Mouse (Mus musculus) frontal cortex, adult (tissue): ENCODE measurements around the gene Gm49361.
"Not testable (repeated sequence)": the region's sequence is repeated elsewhere in the genome, so short reads cannot be mapped to it uniquely, and the experiment has no call there.

Experiments used
- ATAC-seq: cut with Nextera tagmentation; 2 replicates; pipeline ENCODE4 v1.9.2; 2017; ENCODE audit warnings: mild to moderate bottlenecking, moderate library complexity, mixed read lengths; ENCODE audit not compliant: low TSS enrichment

Gene Gm49361

GRCm38 (mm10) chr14:57690681-57691080 is 55.2 kb downstream of the Gm49361 start:
- no peak for ATAC-seq

DNA sequence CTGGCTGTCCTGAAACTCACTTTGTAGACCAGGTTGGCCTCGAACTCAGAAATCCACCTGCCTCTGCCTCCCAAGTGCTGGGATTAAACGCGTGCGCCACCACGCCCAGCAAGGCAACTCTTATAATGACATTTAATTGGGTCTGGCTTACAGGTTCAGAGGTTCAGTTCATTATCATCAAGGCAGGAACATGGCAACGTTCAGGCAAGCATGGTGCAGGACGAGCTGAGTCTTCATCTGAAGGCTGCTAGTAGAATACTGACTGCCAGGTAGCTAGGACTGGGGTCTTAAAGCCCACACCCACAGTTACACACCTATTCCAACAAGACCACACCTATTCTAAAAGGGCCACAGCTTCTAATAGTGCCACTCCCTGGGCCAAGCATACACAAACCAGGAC is 57.8 kb downstream of the Gm49361 start:
- ATAC-seq, result not testable (repeated sequence)

DNA sequence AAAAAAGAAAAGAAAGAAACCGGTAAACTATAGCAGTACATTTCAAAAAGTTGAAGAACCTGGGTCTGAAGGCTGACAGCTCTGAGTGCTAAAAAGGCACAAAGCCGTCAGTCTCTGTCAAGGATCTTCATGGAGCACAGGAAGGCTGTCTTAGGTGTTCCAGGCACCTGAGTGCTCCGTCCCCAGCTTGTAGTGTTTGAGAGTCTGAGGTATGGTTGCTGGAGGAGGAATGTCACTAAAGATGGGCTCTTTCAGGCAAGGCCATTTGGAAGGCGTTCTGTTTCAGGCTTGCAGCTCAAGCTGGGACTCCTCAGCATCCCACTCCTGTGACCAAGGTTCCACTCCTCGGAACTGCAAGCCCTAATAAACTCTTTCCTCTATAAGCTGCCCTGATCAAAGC is 58.5 kb downstream of the Gm49361 start:
- ATAC-seq, result no peak

GRCm38 (mm10) chr14:57686647-57687046 is 59.3 kb downstream of the Gm49361 start:
- no peak for ATAC-seq

DNA sequence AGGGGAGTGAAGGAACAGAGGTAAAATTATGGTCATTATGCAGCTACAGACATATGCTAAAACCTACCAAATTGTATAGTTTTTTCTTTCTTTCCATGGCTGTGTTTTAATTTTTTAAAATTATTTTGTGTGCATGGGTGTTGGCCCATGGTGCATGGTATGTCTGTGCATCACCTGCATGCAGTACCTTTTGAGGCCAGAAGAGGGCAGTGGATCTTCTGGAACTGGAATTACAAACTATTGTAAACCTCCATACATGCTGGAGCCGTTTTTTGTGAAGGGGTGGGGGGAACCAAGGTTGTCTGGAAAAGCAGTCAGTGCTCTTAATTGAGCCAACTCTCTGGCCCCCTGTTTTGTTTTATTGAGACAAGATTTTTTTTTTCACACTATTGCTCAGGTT is 61.3 kb downstream of the Gm49361 start:
- no peak for ATAC-seq

DNA sequence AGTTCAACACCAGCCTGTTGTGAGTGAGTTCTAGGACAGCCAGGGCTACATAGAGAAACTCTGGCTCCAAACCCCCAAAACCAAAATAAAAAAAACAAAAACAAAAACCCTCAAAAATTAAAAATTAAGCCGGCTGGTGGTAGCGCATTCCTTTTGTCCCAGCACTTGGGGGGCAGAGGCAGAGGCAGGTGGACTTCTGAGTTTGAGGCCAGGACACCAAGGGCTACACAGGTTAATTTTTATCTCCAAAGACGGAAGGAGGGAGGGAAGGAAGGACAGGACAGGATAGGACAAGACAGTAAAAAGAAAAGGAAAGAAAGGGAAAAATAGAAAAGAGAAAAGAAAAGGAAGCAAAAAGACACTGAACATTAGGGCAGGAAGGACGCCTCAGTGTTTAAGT is 63.2 kb downstream of the Gm49361 start:
- no peak for ATAC-seq

DNA sequence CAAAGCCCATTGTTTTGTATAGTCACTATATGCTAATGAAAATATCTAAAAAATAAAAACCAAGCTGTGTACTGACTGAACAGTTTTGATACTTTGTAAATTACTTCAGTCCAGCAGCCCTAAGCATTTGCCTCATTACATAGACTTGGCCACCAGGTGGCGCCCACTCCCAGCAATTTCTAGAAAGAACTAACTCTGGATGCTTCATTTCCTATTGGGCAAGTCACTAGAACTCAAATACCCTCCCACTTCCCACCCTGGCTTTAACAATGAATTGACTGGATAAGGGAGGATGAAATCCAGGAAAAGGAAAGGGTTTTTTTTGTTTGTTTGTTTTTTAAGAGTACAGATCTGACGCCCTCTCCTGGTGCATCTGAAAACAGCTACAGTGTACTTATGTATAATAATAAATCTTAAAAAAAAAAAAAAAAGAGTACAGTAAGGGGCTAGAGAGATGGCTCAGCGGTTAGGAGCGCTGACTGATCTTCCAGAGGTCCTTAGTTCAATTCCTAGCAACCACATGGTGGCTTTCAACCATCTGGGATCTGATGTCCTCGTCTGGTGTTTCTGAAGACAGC is 65.9 kb downstream of the Gm49361 start:
- peak; percentile 88 for ATAC-seq

- no peak for ATAC-seq
Observed at GRCm38 (mm10) chr14:57679523-57679922, 66.4 kb downstream of the Gm49361 start.

DNA sequence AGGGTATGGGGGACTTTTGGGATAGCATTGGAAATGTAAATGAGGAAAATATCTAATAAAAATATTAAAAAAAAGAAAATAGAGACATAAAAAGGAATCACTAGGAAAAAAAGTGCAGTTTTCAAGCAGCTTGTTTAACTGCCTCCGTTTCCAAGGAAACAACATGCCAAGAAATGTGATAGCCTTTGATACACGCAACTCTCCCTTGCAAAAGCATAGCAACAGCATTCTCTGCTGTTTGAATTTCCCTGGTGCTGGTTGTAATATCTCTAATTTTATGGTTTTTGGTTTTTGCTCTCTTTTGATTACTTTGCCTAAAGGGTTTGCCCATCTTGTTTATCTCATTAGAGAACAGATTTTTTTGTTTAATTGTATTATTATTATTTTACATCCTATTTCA is 70.4 kb downstream of the Gm49361 start:
- no peak for ATAC-seq

- no peak for ATAC-seq
Observed at GRCm38 (mm10) chr14:57665628-57665950, 80.3 kb downstream of the Gm49361 start.

- ATAC-seq, result peak; percentile 97
Observed at GRCm38 (mm10) chr14:57664822-57665627, 80.9 kb downstream of the Gm49361 start, which contains the start of gene Xpo4. Gene Xpo4, minus strand, starts transcription at chr14:57665430.

DNA sequence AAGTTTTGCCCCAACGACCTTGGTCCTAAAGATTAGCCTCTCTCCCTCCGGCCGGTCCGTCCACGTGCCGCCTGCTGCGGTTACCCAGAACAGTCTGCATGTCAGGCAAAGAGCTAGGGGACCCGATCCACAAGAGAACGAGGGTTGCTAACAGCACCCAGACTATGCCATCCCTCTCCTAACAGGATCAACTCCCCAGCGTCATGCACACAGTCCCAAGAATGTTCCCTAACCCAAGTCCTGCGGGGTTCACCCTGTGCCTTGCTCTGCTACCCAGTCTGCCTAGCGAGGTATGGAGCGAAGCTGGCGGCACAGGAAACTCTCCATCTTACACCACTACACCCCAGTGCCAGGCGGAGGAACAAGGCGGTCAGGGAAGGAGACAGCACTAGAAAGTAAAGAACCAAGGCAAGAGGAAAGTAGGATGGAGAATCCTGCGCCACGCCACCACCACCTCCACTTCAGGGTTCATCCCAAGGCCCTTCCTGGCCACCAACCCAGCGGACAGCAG is 81.5 kb downstream of the Gm49361 start:
- ATAC-seq, result peak; percentile 47

DNA sequence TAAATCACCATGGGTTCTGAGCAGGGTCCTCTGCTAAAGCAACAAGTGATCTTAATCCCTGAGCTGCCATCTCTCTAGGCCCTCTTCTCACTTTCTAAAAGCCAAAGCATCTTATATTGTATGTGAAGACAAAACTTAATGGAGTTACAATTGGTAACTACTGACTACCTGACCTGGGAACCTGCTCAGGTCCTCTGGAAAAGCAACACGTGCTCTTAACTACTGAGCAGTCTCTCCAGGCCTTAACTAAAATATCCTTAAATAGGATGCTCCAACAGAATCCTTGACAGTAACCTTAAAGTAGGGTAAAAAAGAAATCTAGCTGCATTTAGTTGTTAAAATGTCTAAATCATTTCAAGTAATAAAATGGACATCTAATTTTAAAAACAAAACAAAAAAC is 82.3 kb downstream of the Gm49361 start:
- ATAC-seq, result no peak

GRCm38 (mm10) chr14:57658301-57658700 is 87.6 kb downstream of the Gm49361 start:
- ATAC-seq, result no peak

DNA sequence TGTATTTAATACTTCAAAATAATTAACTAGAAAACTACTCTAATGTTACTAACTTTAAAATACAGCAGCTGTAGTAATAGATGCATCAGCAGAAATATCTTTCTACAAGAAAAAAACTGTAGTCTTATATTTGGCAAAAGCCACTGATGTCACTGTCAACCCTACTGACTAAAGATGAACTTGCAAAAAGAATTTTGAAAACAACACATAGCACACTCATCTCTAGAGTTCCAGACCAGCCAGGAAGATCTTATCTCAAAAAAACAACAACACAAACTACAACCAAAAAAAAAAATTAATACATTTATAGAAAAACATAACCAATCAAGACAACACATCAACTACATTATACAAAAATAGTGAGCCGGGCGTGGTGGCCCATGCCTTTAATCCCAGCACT is 88.4 kb downstream of the Gm49361 start:
- no peak for ATAC-seq

GRCm38 (mm10) chr14:57656519-57656918 is 89.4 kb downstream of the Gm49361 start:
- ATAC-seq, result not testable (repeated sequence)

GRCm38 (mm10) chr14:57649501-57649900 is 96.4 kb downstream of the Gm49361 start:
- ATAC-seq, result no peak

- no peak for ATAC-seq
Observed at GRCm38 (mm10) chr14:57646155-57646554, 99.7 kb downstream of the Gm49361 start.

DNA sequence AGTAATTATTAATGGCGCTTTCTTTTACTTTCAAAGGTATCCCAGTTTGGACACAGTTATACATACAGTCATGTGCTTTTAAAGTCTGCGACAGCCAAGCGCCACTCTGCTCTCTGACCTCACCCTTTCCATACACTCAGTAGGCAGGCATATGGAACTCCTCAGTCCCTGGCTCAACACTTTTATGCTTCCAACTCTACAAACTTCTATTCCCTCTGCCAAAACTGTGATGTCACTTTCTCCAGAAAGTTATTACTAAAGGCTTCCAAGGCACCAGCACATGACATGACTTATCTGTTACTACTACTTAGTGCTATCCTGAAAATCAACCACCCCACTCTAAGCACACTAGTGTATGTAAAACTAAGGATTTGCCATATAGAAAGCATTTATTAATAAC is 106.8 kb downstream of the Gm49361 start:
- no peak for ATAC-seq

DNA sequence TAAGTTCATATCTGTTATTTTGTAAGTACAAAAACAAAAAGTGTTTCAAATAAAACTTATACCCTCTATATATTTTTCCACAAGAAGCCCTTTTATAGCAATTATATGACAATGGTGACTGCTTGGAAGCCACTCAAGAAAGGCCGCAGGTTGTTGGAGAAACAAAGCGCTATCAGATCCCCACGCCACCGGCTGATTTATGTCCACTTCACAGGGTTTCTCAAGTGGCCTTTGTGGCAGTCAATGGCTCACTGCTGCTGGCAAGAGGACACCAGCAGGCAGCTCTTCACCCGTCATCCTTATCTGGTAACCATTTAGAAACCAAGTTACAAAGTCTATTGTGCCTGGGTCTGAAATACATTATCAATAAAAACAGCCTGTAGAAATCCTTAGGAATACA is 111.8 kb downstream of the Gm49361 start:
- no peak for ATAC-seq

- ATAC-seq, result no peak
Observed at GRCm38 (mm10) chr14:57629595-57629994, 116.3 kb downstream of the Gm49361 start.

DNA sequence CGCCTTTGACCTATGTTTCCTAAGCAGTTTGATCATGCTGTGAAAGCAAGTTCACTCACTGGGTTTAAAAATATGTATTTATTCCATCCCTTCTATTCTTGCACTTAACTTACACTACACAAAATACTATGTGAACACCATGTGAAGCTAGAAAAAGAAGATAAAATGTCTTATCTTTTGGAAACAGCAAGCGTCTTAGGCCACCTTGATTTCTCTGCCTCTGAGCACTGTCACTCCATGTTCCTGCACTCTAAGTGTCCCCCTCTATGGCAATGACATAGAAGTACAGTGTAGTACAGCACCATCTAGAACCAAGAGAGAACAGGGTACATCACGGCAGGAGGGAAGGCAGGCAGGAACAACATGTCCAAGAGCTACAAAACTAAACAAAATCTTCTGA is 123.0 kb downstream of the Gm49361 start:
- no peak for ATAC-seq

- ATAC-seq, result no peak
Observed at GRCm38 (mm10) chr14:57621699-57622098, 124.2 kb downstream of the Gm49361 start.
